Mouse (Mus musculus): ENCODE measurements around the gene A930033H14Rik.

GRCm38 (mm10) chr10:69253075-69253685, 40.3 kb upstream of the A930033H14Rik start:
- TF ChIP-seq EP300 (IDR thresholded peaks at IDR 0.05; ENCODE audit: insufficient read depth, low read depth, low read length): peak; percentile 74; the same call in 1 of the 2 replicates
- TF ChIP-seq POLR2A (IDR thresholded peaks at IDR 0.05; ENCODE audit: insufficient read depth, low read depth, low read length): no peak
